Mouse (Mus musculus) myocyte (in vitro differentiated cells): ENCODE data around the gene Uggt1. TPM values are rescaled to one million over a fixed set of nuclear protein-coding genes. Genes with fewer than 3 reads are reported as not detected.

Experiments
- H3K27me3 ChIP-seq: one replicate; pipeline ENCODE4 v1.6.1; 2011; ENCODE audit not compliant: control insufficient read depth, insufficient read depth, insufficient read length
- H3K36me3 ChIP-seq: one replicate; pipeline ENCODE4 v1.6.1; 2011; ENCODE audit not compliant: control insufficient read depth, insufficient read depth
- H3K4me2 ChIP-seq: one replicate; pipeline ENCODE4 v1.6.1; 2011; ENCODE audit warnings: low read depth, control low read depth
- H3K4me3 ChIP-seq: one replicate; pipeline ENCODE4 v1.5.1; 2011; ENCODE audit warnings: mild to moderate bottlenecking, control low read depth, moderate library complexity
- H3K79me2 ChIP-seq: one replicate; pipeline ENCODE4 v1.6.1; 2011; ENCODE audit not compliant: control insufficient read depth, insufficient read depth
- H3ac ChIP-seq: one replicate; pipeline ENCODE4 v1.6.1; 2011; ENCODE audit not compliant: control insufficient read depth, insufficient read length
- CEBPB ChIP-seq: IDR thresholded peaks from 2 replicates; pipeline ENCODE4 v1.6.1; 2011; ENCODE audit warnings: mild to moderate bottlenecking, moderate library complexity; ENCODE audit not compliant: poor library complexity, insufficient read depth, severe bottlenecking
- E2F4 ChIP-seq: IDR thresholded peaks from one replicate; pipeline ENCODE4 v1.6.1; 2011; ENCODE audit warnings: mild to moderate bottlenecking, control low read depth, moderate library complexity; ENCODE audit not compliant: insufficient read depth
- MAX ChIP-seq: IDR thresholded peaks from one replicate; pipeline ENCODE4 v1.6.1; 2011; ENCODE audit warnings: low read depth, mild to moderate bottlenecking, control low read depth
- MYOD1 ChIP-seq, 3 experiments: IDR thresholded peaks; one replicate each; pipeline ENCODE4 v1.6.1; 2011; ENCODE audit warnings: control low read depth in 2 of 3, low read depth in 2 of 3, mild to moderate bottlenecking in 2 of 3, moderate library complexity in 1 of 3; ENCODE audit not compliant: insufficient read length in 2 of 3, control insufficient read depth in 1 of 3
- MYOG ChIP-seq, 3 experiments: IDR thresholded peaks; one replicate each; pipeline ENCODE4 v1.6.1; 2011; ENCODE audit warnings: control low read depth in 2 of 3, low read depth in 2 of 3, mild to moderate bottlenecking in 2 of 3; ENCODE audit not compliant: insufficient read length in 2 of 3, control insufficient read depth in 1 of 3, insufficient read depth in 1 of 3
- POLR2A ChIP-seq: IDR thresholded peaks from one replicate; pipeline ENCODE4 v1.6.1; 2011; ENCODE audit warnings: low read depth, mild to moderate bottlenecking, control low read depth, moderate library complexity; ENCODE audit not compliant: insufficient read length
- POLR2AphosphoS2 ChIP-seq: IDR thresholded peaks from one replicate; pipeline ENCODE4 v1.6.1; 2011; ENCODE audit warnings: low read depth, control low read depth; ENCODE audit not compliant: insufficient read length
- REST ChIP-seq: IDR thresholded peaks from one replicate; pipeline ENCODE4 v1.6.1; 2011; ENCODE audit warnings: mild to moderate bottlenecking, control low read depth, moderate library complexity; ENCODE audit not compliant: insufficient read depth, insufficient read length
- SRF ChIP-seq: IDR thresholded peaks from one replicate; pipeline ENCODE4 v1.6.1; 2011; ENCODE audit warnings: low read depth; ENCODE audit not compliant: control insufficient read depth, insufficient read length
- TCF12 ChIP-seq: IDR thresholded peaks from one replicate; pipeline ENCODE4 v1.6.1; 2011; ENCODE audit warnings: mild to moderate bottlenecking, control low read depth; ENCODE audit not compliant: poor library complexity, insufficient read depth, severe bottlenecking
- TCF3 ChIP-seq: IDR thresholded peaks from one replicate; pipeline ENCODE4 v1.6.1; 2011; ENCODE audit warnings: low read depth, control low read depth; ENCODE audit not compliant: insufficient read length
- USF1 ChIP-seq: IDR thresholded peaks from one replicate; pipeline ENCODE4 v1.6.1; 2011; ENCODE audit warnings: low read depth, mild to moderate bottlenecking, control low read depth, moderate library complexity
- polyA plus RNA-seq: library from polyadenylated mRNA; unstranded; fragments of >200 nt; fragmentation: generic; extraction: Trizol; gene quantifications from one replicate; pipeline ENCODE4 v1.2.1, GENCODE M21; 2012; ENCODE audit warnings: missing spikeins

The Uggt1 gene
- polyA plus RNA-seq, 1 experiment = 24.3 TPM

DNA sequence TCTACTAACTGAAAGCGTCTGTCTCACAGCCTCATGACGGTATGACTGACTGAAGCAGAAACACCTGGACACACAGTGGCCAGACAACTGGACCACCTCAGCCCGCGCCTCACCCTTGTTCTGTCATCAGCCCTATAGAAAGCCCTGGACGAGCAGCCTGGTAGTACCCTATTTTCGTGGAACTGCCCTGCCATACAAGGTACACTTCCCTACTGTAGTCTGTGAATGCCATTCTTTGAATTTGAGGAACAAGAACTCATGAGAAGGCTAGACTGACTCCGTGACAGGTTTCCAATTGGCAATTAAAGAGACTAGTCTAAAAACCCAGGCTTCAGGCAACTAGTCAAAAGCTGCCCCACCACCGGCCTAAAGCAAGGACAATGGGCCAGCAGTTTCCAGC lies 123.3 kb downstream of the Uggt1 start:
- no peak overlapping the region for H3K4me2 ChIP-seq
- H3K4me3 ChIP-seq = no peak overlapping the region
- no peaks in the 10 kb centered on the region for H3K27me3 ChIP-seq
- no peak overlapping the region for H3ac ChIP-seq
- no peaks in the 10 kb centered on the region for H3K36me3 ChIP-seq
- no peaks in the 10 kb centered on the region for H3K79me2 ChIP-seq
- TF ChIP-seq MAX = no peak

DNA sequence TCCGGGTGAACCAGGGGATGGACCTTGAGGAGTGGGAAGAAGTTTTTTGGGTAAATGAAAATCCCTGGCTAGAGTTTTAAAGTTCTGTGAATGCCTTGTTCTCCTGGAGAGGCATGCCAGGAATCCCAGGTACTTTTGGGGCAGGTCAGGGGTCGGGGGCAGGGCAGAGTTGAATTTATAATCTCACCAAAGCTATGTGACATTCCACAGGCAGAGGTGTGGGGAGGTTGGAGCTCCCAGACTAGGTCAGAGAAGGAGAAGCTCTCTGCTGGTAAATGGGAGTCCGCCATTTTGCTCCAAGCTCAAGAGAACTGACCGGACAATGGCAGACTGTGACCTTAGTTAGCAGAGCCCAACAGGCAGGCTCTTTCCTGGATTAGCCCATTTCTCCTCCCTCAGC lies 125.1 kb downstream of the Uggt1 start:
- TF ChIP-seq USF1 (no peak), MAX (no peak), TCF3 (no peak), POLR2AphosphoS2 (no peak), CEBPB (no peak), REST (no peak), TCF12 (no peak), MYOG (IDR thresholded peaks at IDR 0.05; ENCODE audit: control insufficient read depth in 1 of 3, insufficient read depth in 1 of 3, insufficient read length in 2 of 3, low read depth in 2 of 3) (no peak), POLR2A (no peak), SRF (no peak), E2F4 (no peak)
- H3K4me3 ChIP-seq = no peak overlapping the region
- H3K27me3 ChIP-seq = no peaks in the 10 kb centered on the region
- H3K79me2 ChIP-seq = no peaks in the 10 kb centered on the region
- no peaks in the 10 kb centered on the region for H3K36me3 ChIP-seq
- H3K4me2 ChIP-seq = no peak overlapping the region
- no peak overlapping the region for H3ac ChIP-seq

DNA sequence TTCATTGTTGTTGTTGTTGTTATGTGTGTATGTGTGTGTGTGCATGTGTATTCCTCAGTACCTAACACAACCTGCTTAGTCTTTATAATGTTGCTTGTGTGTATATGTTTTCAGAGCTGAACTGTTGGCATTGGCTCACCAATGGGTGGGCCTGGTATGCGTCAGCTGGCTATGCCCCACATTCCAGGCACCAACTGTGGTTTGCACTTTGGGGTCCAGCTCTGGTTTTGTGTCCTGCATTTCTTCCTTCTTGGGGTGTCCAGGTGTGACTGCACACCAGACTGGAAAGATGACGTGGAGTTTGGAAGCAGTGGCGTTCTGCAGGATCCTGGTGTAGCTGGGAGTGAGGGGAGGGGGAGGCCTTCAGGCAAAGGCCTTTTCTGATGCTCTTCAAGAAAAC lies 125.6 kb downstream of the Uggt1 start:
- no peak overlapping the region for H3K4me3 ChIP-seq
- no peak overlapping the region for H3K4me2 ChIP-seq
- no peaks in the 10 kb centered on the region for H3K79me2 ChIP-seq
- H3K36me3 ChIP-seq = no peaks in the 10 kb centered on the region
- no peak overlapping the region for H3ac ChIP-seq
- no peaks in the 10 kb centered on the region for H3K27me3 ChIP-seq
- TF ChIP-seq E2F4 (no peak), MYOD1 (IDR thresholded peaks at IDR 0.05; ENCODE audit: control insufficient read depth in 1 of 3, insufficient read length in 2 of 3, low read depth in 2 of 3) (peak in 2 of 3 experiments; percentile 13 to 44), MYOG (IDR thresholded peaks at IDR 0.05; ENCODE audit: control insufficient read depth in 1 of 3, insufficient read depth in 1 of 3, insufficient read length in 2 of 3, low read depth in 2 of 3) (peak in 2 of 3 experiments; percentile 47 to 54), CEBPB (no peak), POLR2AphosphoS2 (no peak), SRF (no peak), MAX (no peak), REST (no peak)

DNA sequence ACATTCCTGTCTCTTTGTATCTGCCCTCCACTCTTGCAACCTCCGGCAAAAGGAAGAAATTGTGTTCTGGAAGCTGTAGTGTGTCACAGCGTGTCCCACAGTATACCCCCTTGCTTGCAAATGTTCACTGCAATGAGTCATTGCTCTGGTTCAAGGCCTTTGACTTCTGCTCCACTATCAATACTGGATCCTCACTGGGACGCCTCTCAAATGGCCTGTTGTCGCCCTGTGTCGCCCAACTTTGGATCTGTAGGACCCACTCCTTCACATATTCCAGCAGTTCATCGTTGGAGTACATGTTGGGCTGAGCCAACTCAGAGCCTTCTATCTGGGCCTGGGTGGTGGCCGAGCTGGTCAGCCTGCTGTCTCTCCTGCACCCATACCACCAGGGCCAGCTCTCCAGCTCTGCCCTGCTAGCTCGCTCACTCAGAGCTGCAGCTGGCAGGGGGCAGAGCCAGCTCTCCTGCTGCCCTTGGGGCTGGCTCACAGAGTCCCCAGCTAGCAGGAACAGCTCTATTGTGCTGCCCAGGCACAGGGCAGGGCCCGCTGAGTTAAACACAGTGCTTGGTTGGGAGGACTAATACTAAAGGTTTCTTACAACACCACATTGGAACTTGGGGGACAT lies 126.3 kb downstream of the Uggt1 start:
- H3K36me3 ChIP-seq = no peaks in the 10 kb centered on the region
- TF ChIP-seq E2F4 (no peak), POLR2AphosphoS2 (no peak), TCF3 (no peak), TCF12 (no peak), MAX (no peak), CEBPB (no peak), POLR2A (no peak), MYOD1 (IDR thresholded peaks at IDR 0.05; ENCODE audit: control insufficient read depth in 1 of 3, insufficient read length in 2 of 3, low read depth in 2 of 3) (no peak), REST (no peak), USF1 (no peak), MYOG (IDR thresholded peaks at IDR 0.05; ENCODE audit: control insufficient read depth in 1 of 3, insufficient read depth in 1 of 3, insufficient read length in 2 of 3, low read depth in 2 of 3) (no peak), SRF (no peak)
- H3K27me3 ChIP-seq = no peaks in the 10 kb centered on the region
- no peaks in the 10 kb centered on the region for H3K79me2 ChIP-seq
- H3K4me2 ChIP-seq = no peak overlapping the region
- H3K4me3 ChIP-seq = no peak overlapping the region
- H3ac ChIP-seq = no peak overlapping the region

DNA sequence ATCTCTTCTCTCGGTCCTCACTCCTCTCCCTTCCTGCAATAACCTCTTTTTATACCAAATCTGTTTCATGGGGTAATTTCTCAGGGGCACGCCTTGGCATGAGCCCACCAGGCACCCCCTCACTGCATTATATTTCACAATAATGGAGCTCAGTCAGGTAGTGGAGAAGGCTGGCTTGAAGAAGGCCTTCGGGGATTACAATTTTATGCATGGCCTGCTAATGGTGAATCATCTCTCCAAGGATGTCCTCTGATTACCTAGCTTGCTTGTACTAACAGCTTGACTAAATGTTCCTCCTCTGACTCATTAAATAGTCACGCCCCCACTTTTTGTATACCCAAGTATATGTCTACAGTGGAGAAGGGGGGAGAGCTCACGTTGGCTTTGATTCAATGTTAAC lies 128.0 kb downstream of the Uggt1 start:
- no peaks in the 10 kb centered on the region for H3K27me3 ChIP-seq
- H3ac ChIP-seq = no peak overlapping the region
- H3K79me2 ChIP-seq = no peaks in the 10 kb centered on the region
- no peaks in the 10 kb centered on the region for H3K36me3 ChIP-seq
- TF ChIP-seq SRF = no peak
- TF ChIP-seq TCF3 = no peak
- TF ChIP-seq CEBPB = peak; percentile 49; the same call in 1 of the 2 replicates
- no peak for TF ChIP-seq POLR2AphosphoS2
- no peak for TF ChIP-seq POLR2A
- TF ChIP-seq TCF12 = no peak
- H3K4me3 ChIP-seq = no peak overlapping the region
- H3K4me2 ChIP-seq = peak overlapping the region; percentile 25

DNA sequence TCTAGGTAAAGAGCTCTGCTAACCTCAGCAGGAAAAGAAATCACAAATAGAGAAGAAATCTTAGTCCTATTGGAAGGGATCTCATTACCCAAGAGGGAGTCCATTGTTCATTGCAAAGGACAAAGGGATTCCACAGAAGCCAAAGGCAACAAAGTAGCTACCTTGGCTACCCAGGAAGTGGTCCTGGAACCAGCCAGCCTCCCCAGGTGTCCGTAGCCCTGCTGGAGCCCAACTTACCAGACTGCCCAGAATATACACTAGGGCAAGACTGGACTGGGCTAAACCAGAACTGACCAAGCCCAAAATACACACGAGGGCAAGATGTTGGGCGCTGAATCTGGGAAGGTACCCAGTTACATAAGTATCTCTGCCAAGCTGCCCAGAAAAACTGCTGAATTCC lies 129.7 kb downstream of the Uggt1 start:
- Histone ChIP-seq H3K4me3 (no peak overlapping the region), H3K79me2 (no peaks in the 10 kb centered on the region), H3K36me3 (no peaks in the 10 kb centered on the region), H3K27me3 (no peaks in the 10 kb centered on the region), H3K4me2 (no peak overlapping the region), H3ac (no peak overlapping the region)
- no peak for TF ChIP-seq E2F4
- no peak for TF ChIP-seq POLR2A
- TF ChIP-seq TCF3 = no peak
- no peak for TF ChIP-seq USF1
- no peak for TF ChIP-seq MAX
- no peak for TF ChIP-seq MYOD1 (IDR thresholded peaks at IDR 0.05; ENCODE audit: control insufficient read depth in 1 of 3, insufficient read length in 2 of 3, low read depth in 2 of 3)
- no peak for TF ChIP-seq MYOG (IDR thresholded peaks at IDR 0.05; ENCODE audit: control insufficient read depth in 1 of 3, insufficient read depth in 1 of 3, insufficient read length in 2 of 3, low read depth in 2 of 3)
